In the genomic region with DNA sequence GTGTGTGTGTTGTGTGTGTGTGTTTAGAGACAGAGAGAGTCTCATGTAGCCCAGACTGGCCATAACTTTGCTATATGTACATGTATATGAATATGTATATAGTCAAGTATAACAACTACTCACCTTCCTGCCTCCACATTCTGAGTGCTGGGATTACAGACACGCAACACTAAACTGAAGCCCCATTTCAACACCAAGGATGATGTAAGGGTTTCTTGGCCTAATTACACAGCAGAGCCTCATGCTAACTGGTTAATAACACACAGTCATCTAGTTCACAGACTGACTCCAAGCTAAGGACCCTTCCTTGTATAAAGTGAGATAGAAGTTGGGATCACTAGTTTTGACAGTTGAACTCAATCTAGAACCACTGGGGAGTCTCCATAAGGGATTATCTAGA, we compare ENCODE assay signal across 19 mouse cellular contexts.
"Had no signal": no experiment of that assay in that cellular context is flagged by ENCODE, and none has a peak within 500 bp of the region (broad histone marks: within the 10 kb centered on the region; RNA-seq: fewer than 3 reads in every experiment).

No protein-coding gene starts in this region.

- DNase-seq: lung, adult 18-20 months; lung, embryonic 14.5 days; lung, postnatal 10 days; lung, postnatal 4 days; midbrain, embryonic 14.5 days; retina, postnatal 1 day; right cerebral cortex, adult 18-20 months; right cerebral cortex, postnatal 25 days; right cerebral cortex, postnatal 4 days; spleen, adult 18-20 months; thymus, adult 18-20 months; thymus, postnatal 25 days; thymus, postnatal 4 days had no signal

- H3K27ac ChIP-seq: midbrain, embryonic 10.5 days; midbrain, embryonic 12.5 days; neural tube, embryonic 13.5 days; neural tube, embryonic 15.5 days had no signal

- H3K9me3 ChIP-seq: midbrain, embryonic 10.5 days; midbrain, embryonic 12.5 days; neural tube, embryonic 13.5 days; neural tube, embryonic 15.5 days had no signal

- H3K9ac ChIP-seq: lung, embryonic 14.5 days; midbrain, embryonic 12.5 days; neural tube, embryonic 13.5 days; neural tube, embryonic 15.5 days had no signal

- H3K4me3 ChIP-seq: midbrain, embryonic 10.5 days; midbrain, embryonic 12.5 days; myocyte; neural tube, embryonic 13.5 days; neural tube, embryonic 15.5 days had no signal

- H3K27me3 ChIP-seq: midbrain, embryonic 12.5 days; neural tube, embryonic 13.5 days; neural tube, embryonic 15.5 days had no signal

- H3K36me3 ChIP-seq: midbrain, embryonic 12.5 days; neural tube, embryonic 15.5 days had no signal

- ATAC-seq: midbrain, embryonic 16.5 days had no signal

- H3K4me2 ChIP-seq: lung, embryonic 14.5 days; midbrain, embryonic 12.5 days; neural tube, embryonic 13.5 days; neural tube, embryonic 15.5 days had no signal
